Mouse (Mus musculus): ENCODE results near the gene Aurkc.
"Not testable (repeated sequence)": the region's sequence is repeated elsewhere in the genome, so short reads cannot be mapped to it uniquely, and the experiment has no call there.

The Aurkc gene

DNA sequence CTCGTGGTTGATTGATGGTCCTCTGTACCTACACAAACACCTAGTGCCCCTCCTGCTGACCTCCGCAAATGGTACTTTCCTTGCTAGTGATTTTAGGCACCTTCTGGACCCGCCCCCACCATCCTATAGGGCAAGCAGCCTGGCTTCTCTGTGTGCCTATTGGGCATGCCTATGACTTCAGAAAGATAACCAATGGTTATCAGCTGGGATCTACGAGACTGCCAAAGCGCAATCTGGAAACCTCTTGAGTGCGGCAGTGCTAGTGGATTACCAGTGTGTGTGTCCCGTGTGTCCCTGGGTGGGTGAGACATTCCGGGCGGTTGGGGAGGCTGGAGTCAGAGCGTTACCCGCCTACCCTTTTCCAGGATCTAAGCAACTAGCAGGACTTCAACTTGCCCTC, at the start of gene Aurkc:
Gene Aurkc, plus strand, starts transcription at position 50 of the 400 bp plus-strand sequence.
- in situ Hi-C loops (cut with MboI; ENCODE audit: low pct_unique_long_range_greater_than_20kb in 1 of 2, low sequenced_read_pairs in 2 of 2, unreplicated experiment in 1 of 2) = not testable (repeated sequence)

DNA sequence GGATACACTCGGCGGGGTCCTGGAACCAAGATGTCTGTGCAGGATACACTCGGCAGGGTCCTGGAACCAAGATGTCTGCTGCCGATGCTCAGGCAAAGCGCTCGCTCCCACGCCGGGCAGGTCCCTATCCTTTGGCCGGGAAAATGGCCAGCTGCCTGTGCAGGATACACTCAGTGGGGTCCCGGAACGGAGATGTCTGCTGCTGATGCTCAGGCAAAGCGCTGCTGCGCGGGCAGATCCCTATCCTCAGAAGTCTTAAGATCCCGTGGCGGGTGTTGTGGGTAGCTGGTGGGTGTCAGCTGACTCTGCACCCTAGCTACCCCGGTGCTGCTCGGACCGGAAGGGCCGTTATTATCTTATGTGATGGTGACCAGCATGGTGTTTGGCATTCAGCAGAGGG, 47.0 kb upstream of the Aurkc start:
- in situ Hi-C loops (cut with MboI; ENCODE audit: low pct_unique_long_range_greater_than_20kb in 1 of 2, low sequenced_read_pairs in 2 of 2, unreplicated experiment in 1 of 2) = loop anchor here in 1 of 2 experiments (25.0 kb wide), 1 partner anchor 511 kb away; the partner anchor contains the start of gene Olfr1344

DNA sequence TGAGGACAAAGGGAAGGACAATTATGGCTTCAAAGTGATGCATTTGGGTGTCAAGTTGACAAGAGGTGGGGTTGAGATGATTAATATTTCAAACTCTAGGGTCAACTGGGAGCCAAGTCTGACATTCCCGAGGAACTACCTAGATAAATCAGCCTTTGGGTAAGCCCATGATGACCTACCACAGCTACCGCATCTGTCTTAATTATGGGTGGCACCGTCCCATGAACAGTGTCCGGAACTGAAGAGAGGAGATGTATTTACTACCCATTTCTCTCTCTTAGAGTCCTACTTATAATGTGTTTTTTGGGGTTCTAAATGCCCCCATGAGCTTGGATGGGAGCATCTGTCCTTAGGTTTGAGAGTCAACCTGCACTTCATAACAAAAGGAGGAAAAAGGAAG, 38.5 kb upstream of the Aurkc start:
- in situ Hi-C loops (cut with MboI; ENCODE audit: low pct_unique_long_range_greater_than_20kb in 1 of 2, low sequenced_read_pairs in 2 of 2, unreplicated experiment in 1 of 2) = no loop called here

DNA sequence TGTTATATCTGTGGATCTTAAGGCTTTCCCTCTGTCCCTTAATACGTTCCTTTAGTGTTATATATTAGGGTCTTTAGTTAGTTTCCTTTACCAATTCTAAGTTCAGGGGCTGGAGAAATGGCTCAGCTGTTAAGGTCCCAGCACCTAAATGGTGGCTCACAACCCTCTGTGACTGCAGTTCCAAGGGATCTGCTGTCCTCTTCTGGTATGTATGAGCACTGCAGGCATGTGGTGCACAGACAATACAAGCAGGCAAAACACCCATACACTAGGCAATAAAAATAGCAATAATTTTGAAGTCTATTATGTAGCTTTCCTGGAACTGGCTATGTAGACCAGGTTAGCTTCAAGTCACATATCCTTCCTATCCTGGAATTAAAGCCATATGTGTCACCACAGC, 36.5 kb upstream of the Aurkc start:
- in situ Hi-C loops (cut with MboI; ENCODE audit: low pct_unique_long_range_greater_than_20kb in 1 of 2, low sequenced_read_pairs in 2 of 2, unreplicated experiment in 1 of 2) = no loop called here

DNA sequence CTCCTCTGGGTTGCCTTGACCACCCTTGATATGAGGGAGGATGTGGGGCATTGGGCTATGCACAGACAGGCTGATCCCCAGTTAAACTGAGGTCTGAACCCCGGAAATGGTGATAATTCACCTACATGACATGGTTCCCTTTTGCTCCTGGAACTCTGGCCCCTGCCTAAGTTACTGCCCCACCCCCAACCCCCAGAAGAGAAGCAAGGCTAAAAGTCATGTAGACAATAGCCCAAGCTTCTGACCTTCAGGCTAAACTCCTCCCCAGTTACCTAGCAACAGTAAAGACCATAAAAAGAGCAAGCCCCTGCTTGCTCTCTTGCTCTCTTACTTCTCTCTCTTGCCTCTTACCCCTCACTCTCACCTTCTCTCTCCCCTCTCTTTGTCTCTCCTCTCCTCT, 21.5 kb upstream of the Aurkc start:
- in situ Hi-C loops (cut with MboI; ENCODE audit: low pct_unique_long_range_greater_than_20kb in 1 of 2, low sequenced_read_pairs in 2 of 2, unreplicated experiment in 1 of 2) = no loop called here

DNA sequence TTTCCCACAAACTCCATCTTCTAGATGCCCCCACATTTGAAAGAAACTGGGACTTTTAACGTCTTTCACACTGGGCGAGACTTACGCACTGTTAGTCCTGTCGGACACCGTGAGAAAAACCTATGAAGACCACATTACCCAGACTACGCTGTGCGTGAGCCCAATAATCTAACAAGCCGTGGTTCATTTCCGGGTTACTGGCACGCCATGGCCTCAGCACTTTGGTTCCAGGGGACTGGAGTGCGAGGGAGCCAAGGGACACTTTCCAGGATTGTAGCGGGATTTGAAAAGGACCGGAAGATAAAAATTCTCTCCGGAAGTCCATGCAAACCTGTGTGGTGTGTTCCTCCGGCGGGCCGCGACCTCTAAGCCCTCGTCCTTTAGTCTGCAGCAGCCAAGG, 18.2 kb upstream of the Aurkc start:
- in situ Hi-C loops (cut with MboI; ENCODE audit: low pct_unique_long_range_greater_than_20kb in 1 of 2, low sequenced_read_pairs in 2 of 2, unreplicated experiment in 1 of 2) = no loop called here

DNA sequence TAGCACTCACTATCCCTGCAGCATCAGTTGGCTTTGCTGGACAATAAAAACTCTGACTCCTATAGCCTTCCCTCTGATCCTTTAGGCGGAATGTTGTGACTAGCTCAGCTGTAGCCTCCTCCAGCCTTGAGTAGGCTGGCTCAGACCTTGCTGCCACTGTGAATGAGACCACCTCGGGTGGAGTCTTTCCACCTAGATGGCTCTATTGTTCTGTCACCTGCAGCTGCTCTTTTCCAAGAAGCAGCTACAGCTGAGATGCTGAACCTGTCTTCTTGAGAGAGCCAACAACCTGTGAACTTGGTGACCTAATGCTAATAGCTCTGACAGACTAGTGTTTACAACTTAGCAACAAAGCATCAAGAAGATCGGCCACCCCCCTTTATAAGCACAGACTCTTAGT, 3.8 kb downstream of the Aurkc start:
- in situ Hi-C loops (cut with MboI; ENCODE audit: low pct_unique_long_range_greater_than_20kb in 1 of 2, low sequenced_read_pairs in 2 of 2, unreplicated experiment in 1 of 2) = not testable (repeated sequence)

DNA sequence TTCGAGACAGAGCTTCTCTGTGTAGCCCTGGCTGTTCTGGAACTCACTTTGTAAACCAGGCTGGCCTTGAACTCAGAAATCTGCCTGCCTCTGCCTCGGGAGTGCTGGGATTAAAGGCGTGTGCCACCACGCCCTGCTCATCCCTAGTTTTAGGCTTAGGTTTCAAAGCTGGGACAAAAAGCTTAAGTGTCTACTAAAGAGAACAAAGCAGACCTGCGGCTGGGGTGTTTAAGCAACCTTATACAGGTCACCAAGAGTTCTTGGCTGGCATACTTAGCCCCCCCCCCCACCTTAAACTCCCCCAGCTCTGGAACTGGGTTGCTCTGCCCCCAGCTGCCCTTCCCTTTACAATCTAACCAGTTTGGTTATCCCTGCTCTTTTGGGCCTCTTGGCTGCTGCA, 10.3 kb downstream of the Aurkc start:
- in situ Hi-C loops (cut with MboI; ENCODE audit: low pct_unique_long_range_greater_than_20kb in 1 of 2, low sequenced_read_pairs in 2 of 2, unreplicated experiment in 1 of 2) = not testable (repeated sequence)

DNA sequence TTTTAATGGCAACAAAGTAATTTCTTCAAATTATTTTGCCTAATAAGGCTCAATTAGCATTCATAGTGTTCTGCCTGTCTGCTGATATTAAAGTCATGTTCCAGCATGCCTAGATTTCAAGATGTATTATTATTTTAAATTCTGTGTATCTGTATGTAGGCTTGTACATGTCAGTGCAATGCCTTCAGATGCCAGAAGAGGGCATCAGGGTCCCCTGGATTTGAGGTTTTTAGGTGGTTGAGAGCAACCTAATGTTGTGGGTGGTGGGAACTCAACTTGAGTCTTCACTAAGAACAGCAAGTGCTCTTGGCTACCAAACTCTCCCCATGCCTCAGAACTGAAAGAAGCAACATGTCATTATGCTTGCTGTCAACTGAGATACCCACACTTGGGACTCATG, 32.3 kb downstream of the Aurkc start:
- in situ Hi-C loops (cut with MboI; ENCODE audit: low pct_unique_long_range_greater_than_20kb in 1 of 2, low sequenced_read_pairs in 2 of 2, unreplicated experiment in 1 of 2) = loop anchor here in 1 of 2 experiments (25.0 kb wide), 1 partner anchor 135 kb away; the partner anchor contains the start of gene Zfp418

DNA sequence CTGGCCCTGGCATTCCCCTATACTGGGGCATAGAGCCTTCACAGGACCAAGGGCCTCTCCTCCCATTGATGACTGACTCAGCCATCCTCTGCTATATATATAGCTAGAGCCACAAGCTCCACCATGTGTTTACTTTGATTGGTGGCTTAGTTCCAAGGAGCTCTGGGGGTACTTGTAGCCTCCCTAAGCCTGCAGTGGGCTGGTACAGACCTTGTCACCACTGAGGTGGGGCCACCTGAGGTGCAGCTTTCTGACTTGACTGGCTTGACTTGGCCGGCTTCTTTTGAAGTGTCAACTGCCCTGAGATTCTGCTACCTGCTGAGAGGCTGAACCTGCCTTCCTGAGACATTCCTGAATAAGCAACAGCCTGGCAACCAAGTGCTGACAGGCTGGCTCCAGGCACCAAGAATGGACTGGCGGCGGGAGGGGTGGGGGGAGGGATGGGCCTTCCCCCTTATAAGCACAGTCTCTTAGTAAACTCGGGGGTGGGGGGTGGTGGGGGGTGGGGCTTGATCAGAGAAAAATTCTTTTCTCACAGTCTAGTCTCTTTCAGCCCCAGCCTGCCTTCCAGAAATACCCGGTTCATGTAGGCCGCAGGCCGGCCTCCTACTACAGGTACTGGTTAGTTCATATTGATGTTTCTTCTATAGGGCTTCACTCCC, 54.7 kb downstream of the Aurkc start:
- in situ Hi-C loops (cut with MboI; ENCODE audit: low pct_unique_long_range_greater_than_20kb in 1 of 2, low sequenced_read_pairs in 2 of 2, unreplicated experiment in 1 of 2) = loop anchor here in 1 of 2 experiments (25.0 kb wide), 2 partner anchors 113 to 238 kb away; partner anchors contain the start of genes Gm45844 and Zfp418
